Mouse (Mus musculus) gastrocnemius, postnatal 25 days (tissue): ENCODE measurements around the gene Rorc. TPM values are rescaled to one million over a fixed set of nuclear protein-coding genes. Genes with fewer than 3 reads are reported as not detected.

Experiments used
- DNase-seq: peaks from one replicate; pipeline ENCODE4 v3.0.0; 2022
- total RNA-seq, 2 experiments: library from RNA; stranded (reverse); gene quantifications; 1 replicate in 1 of 2; 2 replicates in 1 of 2; pipeline ENCODE4 v1.2.3; 2021

Rorc gene
- total RNA-seq, 2 experiments from 2014 or later, result 43.8 to 52.8 TPM

DNA sequence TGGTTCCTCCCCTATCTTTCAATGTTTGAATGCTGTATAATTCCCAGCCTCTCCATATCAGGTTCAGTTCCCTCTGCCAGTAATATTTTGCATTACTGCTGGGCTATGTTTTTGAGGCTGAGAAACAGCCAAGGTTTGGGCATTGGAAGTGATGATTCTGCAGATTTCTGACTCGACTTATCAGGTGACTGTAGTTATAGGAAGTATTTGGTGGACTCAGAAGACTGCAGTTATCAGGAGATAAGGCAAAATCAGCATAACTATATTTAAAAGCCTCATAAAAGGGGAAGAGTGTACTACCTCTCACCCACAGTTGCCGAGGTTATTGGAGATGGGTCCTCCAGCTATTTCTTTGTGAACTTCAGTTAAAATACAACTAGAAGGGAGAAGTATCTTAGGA, 58.4 kb downstream of the Rorc start:
- DNase-seq, result no peak

DNA sequence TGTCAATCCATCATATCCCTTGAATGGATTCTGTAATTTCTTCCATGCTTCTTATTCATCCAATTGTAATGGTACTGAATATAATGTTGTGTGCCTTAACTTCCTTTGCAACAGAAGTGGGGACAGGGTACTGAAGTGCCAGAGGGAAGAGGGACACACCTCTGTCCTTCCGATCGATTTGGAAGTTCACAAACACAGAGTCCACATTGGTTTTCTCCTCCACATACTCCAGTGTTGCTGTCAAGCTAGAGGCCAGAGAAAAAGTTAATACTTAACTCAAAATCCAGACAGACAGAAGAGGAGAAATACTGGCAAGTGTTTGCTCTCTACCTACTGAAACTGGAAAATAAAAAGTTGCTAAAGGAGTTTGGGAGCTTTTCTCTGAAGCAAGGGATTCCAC, 61.7 kb downstream of the Rorc start:
- no peak for DNase-seq

DNA sequence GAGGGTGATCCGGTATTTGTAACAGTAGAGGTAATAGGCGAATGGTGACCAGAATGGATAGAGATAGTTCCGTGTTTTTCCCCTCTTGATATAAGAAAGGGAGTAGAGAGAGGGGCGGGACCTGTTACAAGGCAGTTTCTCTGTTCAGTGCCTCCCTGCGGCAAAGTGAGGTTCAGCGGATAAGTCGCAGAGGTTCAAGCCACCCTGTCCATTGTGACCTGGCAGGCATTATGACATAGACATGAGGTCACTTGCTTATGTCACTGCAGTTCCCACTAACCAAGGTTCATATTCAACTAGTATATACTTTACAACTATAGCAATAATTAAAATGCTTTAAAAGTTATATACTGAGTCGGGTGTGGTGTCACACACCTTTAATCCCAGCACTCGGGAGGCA, 63.8 kb downstream of the Rorc start:
- no peak for DNase-seq

DNA sequence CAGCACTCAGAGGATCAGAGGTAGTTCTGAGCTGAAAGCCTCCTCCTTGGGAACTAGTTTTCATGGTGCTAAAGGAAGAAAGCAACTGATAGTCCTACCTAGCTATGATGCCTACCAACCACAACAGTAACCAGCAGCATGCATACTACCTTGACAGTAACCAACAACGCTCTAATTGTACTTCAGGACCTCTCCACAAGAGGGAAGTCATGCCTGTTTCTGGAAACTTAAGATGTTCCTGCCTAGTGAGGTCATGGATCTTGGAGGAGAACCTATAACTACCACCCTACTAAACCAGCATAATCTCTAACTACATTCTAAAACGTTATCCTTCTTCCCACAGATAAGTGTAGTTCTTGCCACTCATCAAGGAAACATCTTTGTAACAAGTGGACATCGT, 68.6 kb downstream of the Rorc start:
- no peak for DNase-seq

DNA sequence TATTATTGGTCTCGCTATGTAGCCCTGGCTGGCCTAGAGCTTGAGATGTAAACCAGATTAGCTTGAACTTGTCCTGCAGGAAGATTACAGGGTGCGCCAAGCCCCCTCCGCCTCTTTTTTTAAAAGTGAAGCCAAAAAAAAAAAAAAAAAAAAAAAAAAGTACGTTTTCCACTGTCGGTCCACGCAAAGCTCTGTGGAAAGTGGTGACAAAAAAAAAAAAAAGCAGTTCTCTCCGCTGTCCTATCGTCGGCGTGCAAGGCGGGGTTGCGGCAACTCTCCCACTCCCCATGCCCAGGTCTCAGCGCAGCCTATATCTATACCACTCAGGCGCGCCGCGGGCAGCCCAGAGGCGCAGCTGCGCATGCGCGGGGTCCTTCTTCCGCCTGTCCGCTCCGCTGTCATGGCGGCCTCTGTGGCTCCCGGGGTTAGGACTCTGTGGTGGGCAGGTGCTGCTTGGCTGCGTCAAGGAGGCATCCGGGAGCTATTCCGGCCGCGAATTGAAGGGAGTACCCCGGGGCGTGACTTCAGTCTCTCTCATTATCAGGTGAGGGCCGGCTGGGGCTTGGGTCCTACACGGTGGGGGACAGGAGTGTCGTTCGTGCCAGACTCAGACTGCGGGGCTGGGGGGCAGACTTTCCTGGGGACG, 70.5 kb downstream of the Rorc start, which contains the start of gene Mrpl9:
Mrpl9 (plus strand) TSS at position 368 of the 646 bp plus-strand sequence.
- DNase-seq, result peak; percentile 91

DNA sequence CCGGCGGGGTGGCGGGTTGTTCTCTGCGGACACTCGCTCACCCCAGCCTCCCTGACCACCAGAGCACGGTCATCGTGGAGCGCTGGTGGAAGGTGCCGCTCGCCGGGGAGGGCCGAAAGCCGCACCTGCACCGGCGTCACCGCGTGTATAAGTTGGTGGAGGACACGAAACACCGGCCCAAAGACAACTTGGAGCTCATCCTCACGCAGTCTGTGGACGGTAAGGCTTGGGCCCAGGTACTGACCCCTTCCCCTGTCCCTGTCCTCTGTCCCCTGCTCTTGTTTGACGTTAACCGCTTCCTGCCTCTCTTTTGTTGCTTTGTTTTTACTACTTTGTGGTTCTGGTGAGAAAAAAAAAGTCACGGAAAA, 71.0 kb downstream of the Rorc start, which contains the start of gene Oaz3:
Oaz3 (minus strand) TSS at position 319 of the 368 bp plus-strand sequence.
- no peak for DNase-seq

Other genes starting within 250 kb of the Rorc start
- gene Gm10696, start 194.6 kb upstream of the Rorc start, total RNA-seq, result not detected
- not detected for gene Gm5286, start 176.1 kb upstream of the Rorc start, total RNA-seq
- gene Gm4778, start 108.8 kb upstream of the Rorc start, total RNA-seq, result not detected
- 1 to 10 TPM; 8.1 to 8.2 TPM for gene Them4, start 62.7 kb upstream of the Rorc start, total RNA-seq
- gene Them5, start 30.7 kb upstream of the Rorc start, total RNA-seq, result under 1 TPM in 1 of 2 experiments, not detected in 1; 0.28 TPM
- gene C2cd4d, start 10.4 kb upstream of the Rorc start, total RNA-seq, result not detected
- under 1 TPM; 0.11 to 0.13 TPM for gene Lingo4, start 25.7 kb downstream of the Rorc start, total RNA-seq
- gene Tdrkh, start 40.5 kb downstream of the Rorc start, total RNA-seq, result 1 to 10 TPM; 1.5 to 2.0 TPM
- 10 to 100 TPM; 35.6 to 39.1 TPM for gene Mrpl9, start 70.5 kb downstream of the Rorc start, total RNA-seq
- gene Oaz3, start 71.1 kb downstream of the Rorc start, total RNA-seq, result not detected
- not detected for gene Celf3, start 105.5 kb downstream of the Rorc start, total RNA-seq
- 1 to 10 TPM; 4.6 to 4.9 TPM for gene Riiad1, start 107.5 kb downstream of the Rorc start, total RNA-seq
- gene Snx27, start 209.9 kb downstream of the Rorc start, total RNA-seq, result 10 to 100 TPM; 25.6 to 27.1 TPM